Mouse (Mus musculus) heart, embryonic 13.5 days (tissue): ENCODE data around the gene Gm38392. TPM values are rescaled to one million over a fixed set of nuclear protein-coding genes. Genes with fewer than 3 reads are reported as not detected.

Experiments used
- microRNA-seq: library from miRNA; unstranded; fragments of <30 nt; microRNA quantifications from one replicate; pipeline ENCODE4, GENCODE M21; 2016
- polyA plus RNA-seq: library from polyadenylated mRNA; unstranded; fragments of >200 nt; fragmentation: Nextera tagmentation; extraction: Ambion mirVana; gene quantifications from 2 replicates; pipeline ENCODE4 v1.2.1, GENCODE M21; 2015

Gene Gm38392
- polyA plus RNA-seq, 1 experiment from 2014 or later = not detected

Small RNA genes lying within 50 kb of the gene (microRNA-seq; reads per million reads assigned to microRNA genes)
- gene Gm25641 (not detected), gene Mir3093 (not detected), gene Mir9-1 (not detected)

Other genes starting within 250 kb of the Gm38392 start
- 18.7 and 20.9 TPM in 2 replicates for gene Gpatch4, start 244.1 kb downstream of the Gm38392 start, polyA plus RNA-seq
- 144 and 156 TPM in 2 replicates for gene Naxe, start 228.7 kb downstream of the Gm38392 start, polyA plus RNA-seq
- gene Ttc24, start 208.9 kb downstream of the Gm38392 start, polyA plus RNA-seq = not detected in 2 replicates
- 22.7 and 24.2 TPM in 2 replicates for gene Iqgap3, start 205.2 kb downstream of the Gm38392 start, polyA plus RNA-seq
- gene Mef2d, start 144.8 kb downstream of the Gm38392 start, polyA plus RNA-seq = 35.5 and 37.1 TPM in 2 replicates
- 0.13 and 0.76 TPM in 2 replicates for gene Rhbg, start 32.5 kb downstream of the Gm38392 start, polyA plus RNA-seq
- 13.7 and 14.9 TPM in 2 replicates for gene Tsacc, start 9.8 kb upstream of the Gm38392 start, polyA plus RNA-seq
- 400 and 448 TPM in 2 replicates for gene Cct3, start 9.9 kb upstream of the Gm38392 start, polyA plus RNA-seq
- 160 and 173 TPM in 2 replicates for gene Glmp, start 37.8 kb upstream of the Gm38392 start, polyA plus RNA-seq
- 1.6 TPM in 2 replicates for gene Tmem79, start 48.9 kb upstream of the Gm38392 start, polyA plus RNA-seq
- 43.9 and 44.2 TPM in 2 replicates for gene Smg5, start 49.0 kb upstream of the Gm38392 start, polyA plus RNA-seq
- gene Paqr6, start 77.4 kb upstream of the Gm38392 start, polyA plus RNA-seq = 2.6 and 3.8 TPM in 2 replicates
- not detected in 2 replicates for gene Bglap3, start 85.5 kb upstream of the Gm38392 start, polyA plus RNA-seq
- not detected in 2 replicates for gene Bglap2, start 91.5 kb upstream of the Gm38392 start, polyA plus RNA-seq
- not detected in 2 replicates for gene Bglap, start 97.3 kb upstream of the Gm38392 start, polyA plus RNA-seq
- gene Pmf1, start 123.1 kb upstream of the Gm38392 start, polyA plus RNA-seq = 110 and 112 TPM in 2 replicates
- gene Slc25a44, start 137.9 kb upstream of the Gm38392 start, polyA plus RNA-seq = 12.0 and 12.5 TPM in 2 replicates
- 1.3 and 1.7 TPM in 2 replicates for gene Sema4a, start 174.0 kb upstream of the Gm38392 start, polyA plus RNA-seq
- gene Lmna, start 222.7 kb upstream of the Gm38392 start, polyA plus RNA-seq = 86.7 and 97.1 TPM in 2 replicates
- gene Mex3a, start 245.2 kb upstream of the Gm38392 start, polyA plus RNA-seq = 9.9 and 10.1 TPM in 2 replicates